Mouse (Mus musculus): ENCODE measurements around the gene Arf3. TPM values are rescaled to one million over a fixed set of nuclear protein-coding genes. Genes with fewer than 3 reads are reported as not detected.
"Not testable (repeated sequence)": the region's sequence is repeated elsewhere in the genome, so short reads cannot be mapped to it uniquely, and the experiment has no call there.

Arf3 gene
- polyA plus RNA-seq, 1 experiment from 2014 or later = 22.8 TPM

GRCm38 (mm10) chr15:98753021-98753423 lies 10.0 kb downstream of the Arf3 start:
- no peaks in the 10 kb centered on the region for H3K27me3 ChIP-seq (ENCODE audit: control insufficient read depth, insufficient read depth, low read length)
- H3K9ac ChIP-seq (ENCODE audit: low read depth, low read length) = no peak overlapping the region
- ATAC-seq (replicated peaks; ENCODE audit: insufficient number of reproducible peaks, low FRiP score, low TSS enrichment) = no peak
- WGBS (ENCODE audit: insufficient replicate concordance) = 63% methylated on average over 8 of the region's 8 CpGs
- no peaks in the 10 kb centered on the region for H3K9me3 ChIP-seq (replicated peaks; ENCODE audit: control insufficient read depth, low read length)
- no peak overlapping the region for H3K4me3 ChIP-seq (ENCODE audit: low read depth, low read length)
- no peak overlapping the region for H3K27ac ChIP-seq (ENCODE audit: low read depth, low read length)
- peaks cover 6% of the 10 kb centered on the region; the same call in 1 of the 2 replicates for H3K4me1 ChIP-seq (ENCODE audit: control insufficient read depth, insufficient read depth, low read length)
- no peak overlapping the region for H3K4me2 ChIP-seq
- H3K36me3 ChIP-seq (ENCODE audit: control insufficient read depth, insufficient read depth, low read length) = peaks cover 10% of the 10 kb centered on the region; the same call in 1 of the 2 replicates

DNA sequence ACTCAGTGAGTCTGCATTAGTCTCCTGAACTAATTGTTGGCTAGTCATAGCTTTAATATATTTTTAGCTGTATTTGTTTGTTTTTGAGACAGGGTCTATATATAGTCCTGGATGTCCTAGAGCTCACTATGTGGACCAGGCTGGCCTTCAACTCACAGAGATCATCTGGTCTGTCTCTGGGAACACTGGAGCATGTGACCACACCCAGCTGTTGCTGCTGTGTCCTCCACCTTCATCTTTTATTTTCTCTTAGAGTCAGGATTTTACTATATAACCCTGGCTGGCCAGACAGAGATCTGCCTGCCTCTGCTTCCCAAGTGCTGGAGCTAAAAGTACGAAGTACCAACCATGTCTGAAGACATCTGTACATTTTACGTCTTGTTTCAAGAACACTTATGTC lies 13.9 kb downstream of the Arf3 start:
- H3K9ac ChIP-seq (ENCODE audit: low read depth, low read length) = no peak overlapping the region
- 0 out of 2 replicates have a peak, but pooled peaks cover 4% of the 10 kb centered on the region for H3K36me3 ChIP-seq (ENCODE audit: control insufficient read depth, insufficient read depth, low read length)
- no peaks in the 10 kb centered on the region for H3K9me3 ChIP-seq (replicated peaks; ENCODE audit: control insufficient read depth, low read length)
- no peak for ATAC-seq (replicated peaks; ENCODE audit: insufficient number of reproducible peaks, low FRiP score, low TSS enrichment)
- H3K4me1 ChIP-seq (ENCODE audit: control insufficient read depth, insufficient read depth, low read length) = 0 out of 2 replicates have a peak, but pooled peaks cover 7% of the 10 kb centered on the region
- H3K27ac ChIP-seq (ENCODE audit: low read depth, low read length) = no peak overlapping the region
- WGBS (ENCODE audit: insufficient replicate concordance) = 86% methylated on average over 2 of the region's 2 CpGs
- no peak overlapping the region for H3K4me2 ChIP-seq
- H3K4me3 ChIP-seq (ENCODE audit: low read depth, low read length) = no peak overlapping the region
- H3K27me3 ChIP-seq (ENCODE audit: control insufficient read depth, insufficient read depth, low read length) = no peaks in the 10 kb centered on the region

GRCm38 (mm10) chr15:98747296-98747695 lies 15.7 kb downstream of the Arf3 start:
- 80% methylated on average over 6 of the region's 6 CpGs for WGBS (ENCODE audit: insufficient replicate concordance)
- Histone ChIP-seq H3K4me2 (no peak overlapping the region), H3K36me3 (ENCODE audit: control insufficient read depth, insufficient read depth, low read length) (0 out of 2 replicates have a peak, but pooled peaks cover 6% of the 10 kb centered on the region), H3K4me1 (ENCODE audit: control insufficient read depth, insufficient read depth, low read length) (0 out of 2 replicates have a peak, but pooled peaks cover 7% of the 10 kb centered on the region), H3K9ac (ENCODE audit: low read depth, low read length) (no peak overlapping the region), H3K27me3 (ENCODE audit: control insufficient read depth, insufficient read depth, low read length) (no peaks in the 10 kb centered on the region), H3K9me3 (replicated peaks; ENCODE audit: control insufficient read depth, low read length) (no peaks in the 10 kb centered on the region), H3K27ac (ENCODE audit: low read depth, low read length) (no peak overlapping the region), H3K4me3 (ENCODE audit: low read depth, low read length) (no peak overlapping the region)
- ATAC-seq (replicated peaks; ENCODE audit: insufficient number of reproducible peaks, low FRiP score, low TSS enrichment) = no peak

- WGBS (ENCODE audit: insufficient replicate concordance) = 70% methylated on average over 10 of the region's 10 CpGs
- no peak for ATAC-seq (replicated peaks; ENCODE audit: insufficient number of reproducible peaks, low FRiP score, low TSS enrichment)
Measured at GRCm38 (mm10) chr15:98746344-98746965, 16.6 kb downstream of the Arf3 start.

DNA sequence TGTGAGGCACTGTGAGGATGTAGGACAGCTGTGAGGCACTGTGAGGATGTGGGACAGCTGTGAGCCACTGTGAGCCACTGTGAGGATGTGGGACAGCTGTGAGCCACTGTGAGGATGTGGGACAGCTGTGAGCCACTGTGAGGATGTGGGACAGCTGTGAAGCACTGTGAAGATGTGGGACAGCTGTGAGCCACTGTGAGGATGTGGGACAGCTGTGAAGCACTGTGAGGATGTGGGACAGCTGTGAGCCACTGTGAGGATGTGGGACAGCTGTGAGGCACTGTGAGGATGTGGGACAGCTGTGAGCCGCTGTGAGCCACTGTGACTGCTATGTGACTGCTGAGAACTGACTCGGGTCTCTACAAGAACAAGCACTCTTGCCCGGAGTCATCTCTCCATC lies 19.2 kb downstream of the Arf3 start:
- not testable (repeated sequence) for H3K27ac ChIP-seq (ENCODE audit: low read depth, low read length); ATAC-seq (replicated peaks; ENCODE audit: insufficient number of reproducible peaks, low FRiP score, low TSS enrichment); H3K4me1 ChIP-seq (ENCODE audit: control insufficient read depth, insufficient read depth, low read length); H3K9me3 ChIP-seq (replicated peaks; ENCODE audit: control insufficient read depth, low read length); H3K9ac ChIP-seq (ENCODE audit: low read depth, low read length); H3K4me2 ChIP-seq; H3K4me3 ChIP-seq (ENCODE audit: low read depth, low read length); H3K27me3 ChIP-seq (ENCODE audit: control insufficient read depth, insufficient read depth, low read length)
- H3K36me3 ChIP-seq (ENCODE audit: control insufficient read depth, insufficient read depth, low read length) = peaks cover 16% of the 10 kb centered on the region
- WGBS (ENCODE audit: insufficient replicate concordance) = 84% methylated on average over 3 of the region's 3 CpGs

More at GRCm38 (mm10) chr15:98746344-98746965, 16.6 kb downstream of the Arf3 start:
- Histone ChIP-seq H3K27me3 (ENCODE audit: control insufficient read depth, insufficient read depth, low read length) (no peaks in the 10 kb centered on the region), H3K4me2 (no peak overlapping the region), H3K4me1 (ENCODE audit: control insufficient read depth, insufficient read depth, low read length) (0 out of 2 replicates have a peak, but pooled peaks cover 7% of the 10 kb centered on the region), H3K9ac (ENCODE audit: low read depth, low read length) (no peak overlapping the region), H3K4me3 (ENCODE audit: low read depth, low read length) (no peak overlapping the region), H3K9me3 (replicated peaks; ENCODE audit: control insufficient read depth, low read length) (no peaks in the 10 kb centered on the region), H3K36me3 (ENCODE audit: control insufficient read depth, insufficient read depth, low read length) (0 out of 2 replicates have a peak, but pooled peaks cover 6% of the 10 kb centered on the region), H3K27ac (ENCODE audit: low read depth, low read length) (no peak overlapping the region)

- Histone ChIP-seq H3K27me3 (ENCODE audit: control insufficient read depth, insufficient read depth, low read length) (no peaks in the 10 kb centered on the region), H3K4me2 (no peak overlapping the region), H3K9me3 (replicated peaks; ENCODE audit: control insufficient read depth, low read length) (no peaks in the 10 kb centered on the region), H3K4me1 (ENCODE audit: control insufficient read depth, insufficient read depth, low read length) (0 out of 2 replicates have a peak, but pooled peaks cover 7% of the 10 kb centered on the region), H3K36me3 (ENCODE audit: control insufficient read depth, insufficient read depth, low read length) (peaks cover 19% of the 10 kb centered on the region), H3K9ac (ENCODE audit: low read depth, low read length) (no peak overlapping the region), H3K27ac (ENCODE audit: low read depth, low read length) (no peak overlapping the region), H3K4me3 (ENCODE audit: low read depth, low read length) (no peak overlapping the region)
- 86% methylated on average over 8 of the region's 8 CpGs for WGBS (ENCODE audit: insufficient replicate concordance)
- ATAC-seq (replicated peaks; ENCODE audit: insufficient number of reproducible peaks, low FRiP score, low TSS enrichment) = no peak
Measured at GRCm38 (mm10) chr15:98742766-98743428, 20.1 kb downstream of the Arf3 start.

DNA sequence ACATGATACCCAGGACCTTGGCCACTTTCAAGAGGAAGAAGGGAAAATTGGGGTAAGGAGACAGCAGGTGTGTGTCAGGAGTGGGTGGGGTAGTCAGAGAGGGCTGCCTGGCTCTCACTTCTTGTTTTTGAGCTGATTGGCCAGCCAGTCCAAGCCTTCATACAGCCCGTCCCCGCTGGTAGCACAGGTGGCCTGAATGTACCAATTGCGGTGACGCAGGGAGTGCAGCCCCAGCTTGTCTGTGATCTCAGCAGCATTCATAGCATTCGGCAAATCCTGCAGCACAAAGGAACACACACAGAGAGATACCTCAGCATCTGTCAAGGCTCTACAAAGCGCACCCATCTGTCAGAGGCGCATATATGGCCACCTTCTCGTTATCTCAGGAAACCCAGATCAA lies 22.8 kb downstream of the Arf3 start:
- ATAC-seq (replicated peaks; ENCODE audit: insufficient number of reproducible peaks, low FRiP score, low TSS enrichment) = no peak
- no peak overlapping the region for H3K27ac ChIP-seq (ENCODE audit: low read depth, low read length)
- H3K9ac ChIP-seq (ENCODE audit: low read depth, low read length) = no peak overlapping the region
- no peaks in the 10 kb centered on the region for H3K27me3 ChIP-seq (ENCODE audit: control insufficient read depth, insufficient read depth, low read length)
- H3K36me3 ChIP-seq (ENCODE audit: control insufficient read depth, insufficient read depth, low read length) = peaks cover 23% of the 10 kb centered on the region
- H3K9me3 ChIP-seq (replicated peaks; ENCODE audit: control insufficient read depth, low read length) = no peaks in the 10 kb centered on the region
- H3K4me1 ChIP-seq (ENCODE audit: control insufficient read depth, insufficient read depth, low read length) = 0 out of 2 replicates have a peak, but pooled peaks cover 4% of the 10 kb centered on the region
- WGBS (ENCODE audit: insufficient replicate concordance) = 85% methylated on average over 8 of the region's 8 CpGs
- H3K4me2 ChIP-seq = no peak overlapping the region
- no peak overlapping the region for H3K4me3 ChIP-seq (ENCODE audit: low read depth, low read length)

GRCm38 (mm10) chr15:98738796-98739195 lies 24.2 kb downstream of the Arf3 start:
- no peak overlapping the region for H3K27ac ChIP-seq (ENCODE audit: low read depth, low read length)
- H3K36me3 ChIP-seq (ENCODE audit: control insufficient read depth, insufficient read depth, low read length) = peaks cover 23% of the 10 kb centered on the region
- no peaks in the 10 kb centered on the region for H3K9me3 ChIP-seq (replicated peaks; ENCODE audit: control insufficient read depth, low read length)
- no peak for ATAC-seq (replicated peaks; ENCODE audit: insufficient number of reproducible peaks, low FRiP score, low TSS enrichment)
- H3K4me1 ChIP-seq (ENCODE audit: control insufficient read depth, insufficient read depth, low read length) = peaks cover 4% of the 10 kb centered on the region
- H3K27me3 ChIP-seq (ENCODE audit: control insufficient read depth, insufficient read depth, low read length) = no peaks in the 10 kb centered on the region
- H3K4me3 ChIP-seq (ENCODE audit: low read depth, low read length) = no peak overlapping the region
- H3K4me2 ChIP-seq = no peak overlapping the region
- 63% methylated on average over 4 of the region's 4 CpGs for WGBS (ENCODE audit: insufficient replicate concordance)
- H3K9ac ChIP-seq (ENCODE audit: low read depth, low read length) = no peak overlapping the region
